Mouse (Mus musculus) testis, adult 2 months (tissue): Measurements from ENCODE around the gene Trim46.

ENCODE experiments used
- CTCF ChIP-seq: fragments of 200-500 bp; IDR thresholded peaks from 2 replicates; pipeline ENCODE4 v1.5.1; 2012; ENCODE audit warnings: low read depth, mild to moderate bottlenecking, inconsistent platforms, low read length, moderate library complexity; ENCODE audit not compliant: control insufficient read depth, insufficient read depth, insufficient replicate concordance
- POLR2A ChIP-seq: fragments of 200-500 bp; IDR thresholded peaks from 2 replicates; pipeline ENCODE4 v1.6.1; 2012; ENCODE audit warnings: low read depth, mild to moderate bottlenecking, inconsistent platforms, low read length, moderate library complexity; ENCODE audit not compliant: control insufficient read depth

DNA sequence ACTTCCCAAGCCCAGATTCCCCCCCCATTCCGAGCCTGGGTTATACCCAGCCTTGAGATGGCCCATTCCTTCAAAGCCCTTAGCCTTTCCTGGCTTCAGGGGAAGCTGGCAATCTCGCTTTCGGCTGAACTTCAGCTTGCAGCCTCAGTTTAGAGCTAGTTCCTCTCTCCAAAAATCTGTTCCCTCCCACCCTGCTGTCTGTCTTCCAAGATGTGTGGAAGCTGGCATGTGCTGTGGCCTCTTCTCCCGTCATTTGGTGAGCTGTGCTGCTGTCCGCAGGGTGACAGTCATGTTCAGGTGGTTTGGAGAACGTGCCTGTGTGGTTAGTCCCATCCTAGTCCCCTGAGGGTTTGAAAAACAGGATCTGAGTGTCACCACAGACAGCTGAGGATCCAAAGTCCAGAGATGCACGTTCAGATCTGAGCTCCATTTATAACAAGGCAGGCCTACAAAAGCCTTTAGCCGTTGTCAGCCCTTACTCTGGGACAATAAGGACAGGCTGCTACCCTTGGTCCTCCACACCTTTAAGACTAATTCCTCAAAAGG, 49.6 kb upstream of the Trim46 start:
- no peak for TF ChIP-seq CTCF
- no peak for TF ChIP-seq POLR2A
